Mouse (Mus musculus) MEL (cell line): ENCODE measurements around the gene Sp9. TPM values are rescaled to one million over a fixed set of nuclear protein-coding genes. Genes with fewer than 3 reads are reported as not detected.

Experiments used
- DNase-seq: peaks from one replicate; pipeline ENCODE4 v3.0.0; 2011; ENCODE audit warnings: low read depth, low spot score
- H3K27ac ChIP-seq: 2 replicates; pipeline ENCODE4 v1.5.1; 2012; ENCODE audit warnings: low read depth, mild to moderate bottlenecking, control low read depth, low read length, moderate library complexity; ENCODE audit not compliant: control insufficient read depth
- H3K27me3 ChIP-seq, 2 experiments: fragments of 150-350 bp in 1 of 2; sonication (generic) in 1 of 2; 2 replicates each; pipeline ENCODE4 v1.6.1; 2012; ENCODE audit warnings: low read length in 2 of 2, mild to moderate bottlenecking in 2 of 2, improper control_type of control experiment in 1 of 2, moderate library complexity in 1 of 2; ENCODE audit not compliant: insufficient read depth in 2 of 2, control insufficient read depth in 1 of 2
- H3K36me3 ChIP-seq, 2 experiments: 2 replicates each; pipeline ENCODE4 v1.6.1; 2012 to 2014; ENCODE audit warnings: low read length in 2 of 2, improper control_type of control experiment in 1 of 2, inconsistent platforms in 1 of 2, mild to moderate bottlenecking in 1 of 2; ENCODE audit not compliant: insufficient read depth in 2 of 2, control insufficient read depth in 1 of 2
- H3K4me1 ChIP-seq, 2 experiments: fragments of 150-350 bp in 1 of 2; sonication (generic) in 1 of 2; 2 replicates each; pipeline ENCODE4 v1.6.1; 2012; ENCODE audit warnings: low read length in 2 of 2, improper control_type of control experiment in 1 of 2, mild to moderate bottlenecking in 1 of 2; ENCODE audit not compliant: insufficient read depth in 2 of 2, control insufficient read depth in 1 of 2
- H3K4me3 ChIP-seq, 2 experiments: fragments of 150-350 bp in 1 of 2; sonication (generic) in 1 of 2; 2 replicates each; pipeline ENCODE4 v1.5.1; 2012; ENCODE audit warnings: low read depth in 2 of 2, low read length in 2 of 2, mild to moderate bottlenecking in 2 of 2, moderate library complexity in 2 of 2, control low read depth in 1 of 2, improper control_type of control experiment in 1 of 2; ENCODE audit not compliant: control insufficient read depth in 1 of 2, insufficient read depth in 1 of 2
- H3K79me2 ChIP-seq: 2 replicates; pipeline ENCODE4 v1.6.1; 2012; ENCODE audit warnings: mild to moderate bottlenecking, low read length, moderate library complexity; ENCODE audit not compliant: control insufficient read depth, poor library complexity, insufficient read depth
- H3K9ac ChIP-seq: 2 replicates; pipeline ENCODE4 v1.6.1; 2012; ENCODE audit warnings: low read depth, mild to moderate bottlenecking, control low read depth, low read length, moderate library complexity; ENCODE audit not compliant: control insufficient read depth, poor library complexity, severe bottlenecking
- H3K9me3 ChIP-seq: fragments of 150-350 bp; sonication (generic); replicated peaks from 2 replicates; pipeline ENCODE4 v1.6.1; 2012; ENCODE audit warnings: mild to moderate bottlenecking, low read length, improper control_type of control experiment, moderate library complexity; ENCODE audit not compliant: insufficient read depth
- CHD2 ChIP-seq: IDR thresholded peaks from 2 replicates; pipeline ENCODE4 v1.6.1; 2011; ENCODE audit warnings: low read length, improper control_type of control experiment
- CTCF ChIP-seq, 3 experiments: IDR thresholded peaks in 2 of 3; conservative IDR thresholded peaks in 1 of 3; 2 replicates each; pipeline ENCODE4 v1.5.1; 2011 to 2012; ENCODE audit warnings: low read length in 3 of 3, low read depth in 2 of 3, mild to moderate bottlenecking in 2 of 3, improper control_type of control experiment in 1 of 3, inconsistent platforms in 1 of 3, mixed read lengths in 1 of 3, moderate library complexity in 1 of 3; ENCODE audit not compliant: control insufficient read depth in 1 of 3, insufficient read depth in 1 of 3, poor library complexity in 1 of 3, severe bottlenecking in 1 of 3
- E2F4 ChIP-seq: IDR thresholded peaks from 2 replicates; pipeline ENCODE4 v1.6.1; 2011; ENCODE audit warnings: low read depth, low read length, improper control_type of control experiment, borderline replicate concordance
- ELF1 ChIP-seq: IDR thresholded peaks from 2 replicates; pipeline ENCODE4 v1.6.1; 2014; ENCODE audit warnings: low read depth, mild to moderate bottlenecking, inconsistent platforms, low read length, improper control_type of control experiment, moderate library complexity
- EP300 ChIP-seq, 2 experiments: IDR thresholded peaks; 2 replicates each; pipeline ENCODE4 v1.6.1; 2011; ENCODE audit warnings: improper control_type of control experiment in 2 of 2, low read length in 2 of 2, low read depth in 1 of 2, mild to moderate bottlenecking in 1 of 2
- JUND ChIP-seq: IDR thresholded peaks from 2 replicates; pipeline ENCODE4 v1.6.1; 2011; ENCODE audit warnings: low read depth, mild to moderate bottlenecking, improper control_type of control experiment, low read length
- MAFK ChIP-seq: IDR thresholded peaks from 2 replicates; pipeline ENCODE4 v1.6.1; 2011; ENCODE audit warnings: low read depth, mild to moderate bottlenecking, low read length, improper control_type of control experiment, borderline replicate concordance
- MXI1 ChIP-seq: IDR thresholded peaks from 2 replicates; pipeline ENCODE4 v1.6.1; 2011; ENCODE audit warnings: mild to moderate bottlenecking, low read depth, low read length, improper control_type of control experiment
- MYB ChIP-seq: IDR thresholded peaks from 2 replicates; pipeline ENCODE4 v1.6.1; 2011; ENCODE audit warnings: mild to moderate bottlenecking, low read depth, low read length, improper control_type of control experiment
- MYC ChIP-seq: IDR thresholded peaks from 2 replicates; pipeline ENCODE4 v1.6.1; 2011; ENCODE audit warnings: low read depth, mild to moderate bottlenecking, low read length, improper control_type of control experiment, moderate library complexity
- NELFE ChIP-seq: IDR thresholded peaks from 2 replicates; pipeline ENCODE4 v1.6.1; 2011; ENCODE audit warnings: low read depth, low read length, improper control_type of control experiment
- NRF1 ChIP-seq: IDR thresholded peaks from 2 replicates; pipeline ENCODE4 v1.6.1; 2014; ENCODE audit warnings: low read depth, mild to moderate bottlenecking, inconsistent platforms, low read length, improper control_type of control experiment, moderate library complexity; ENCODE audit not compliant: poor library complexity, insufficient read depth, severe bottlenecking
- POLR2A ChIP-seq, 2 experiments: IDR thresholded peaks; 2 replicates each; pipeline ENCODE4 v1.6.1; 2011 to 2012; ENCODE audit warnings: low read length in 2 of 2, mild to moderate bottlenecking in 2 of 2, control low read depth in 1 of 2, improper control_type of control experiment in 1 of 2, low read depth in 1 of 2, moderate library complexity in 1 of 2; ENCODE audit not compliant: control insufficient read depth in 1 of 2, insufficient read depth in 1 of 2, poor library complexity in 1 of 2
- POLR2AphosphoS2 ChIP-seq: IDR thresholded peaks from 2 replicates; pipeline ENCODE4 v1.6.1; 2011; ENCODE audit warnings: low read length, improper control_type of control experiment
- RCOR1 ChIP-seq: IDR thresholded peaks from 2 replicates; pipeline ENCODE4 v1.6.1; 2012; ENCODE audit warnings: low read depth, mild to moderate bottlenecking, inconsistent platforms, low read length, improper control_type of control experiment
- SIN3A ChIP-seq: IDR thresholded peaks from 2 replicates; pipeline ENCODE4 v1.6.1; 2012; ENCODE audit warnings: low read length, improper control_type of control experiment, inconsistent platforms
- TAL1 ChIP-seq: IDR thresholded peaks from 2 replicates; pipeline ENCODE4 v1.6.1; 2012; ENCODE audit warnings: mild to moderate bottlenecking, inconsistent platforms, low read length, moderate library complexity, mixed read lengths
- TCF12 ChIP-seq: IDR thresholded peaks from 2 replicates; pipeline ENCODE4 v1.6.1; 2014; ENCODE audit warnings: low read depth, mild to moderate bottlenecking, inconsistent platforms, low read length, improper control_type of control experiment, moderate library complexity
- UBTF ChIP-seq: IDR thresholded peaks from 2 replicates; pipeline ENCODE4 v1.6.1; 2012; ENCODE audit warnings: low read depth, mild to moderate bottlenecking, inconsistent platforms, low read length, improper control_type of control experiment, moderate library complexity, borderline replicate concordance; ENCODE audit not compliant: insufficient read depth
- ZKSCAN1 ChIP-seq: IDR thresholded peaks from 2 replicates; pipeline ENCODE4 v1.6.1; 2012; ENCODE audit warnings: low read depth, mild to moderate bottlenecking, inconsistent platforms, low read length, improper control_type of control experiment, moderate library complexity
- ZMIZ1 ChIP-seq: IDR thresholded peaks from 2 replicates; pipeline ENCODE4 v1.6.1; 2012; ENCODE audit warnings: low read depth, mild to moderate bottlenecking, inconsistent platforms, low read length, improper control_type of control experiment, moderate library complexity
- polyA plus RNA-seq, 2 experiments: library from polyadenylated mRNA; stranded (reverse) in 1 of 2; unstranded in 1 of 2; fragments of >175 nt in 1 of 2; fragments of >200 nt in 1 of 2; gene quantifications; 2 replicates each; pipeline versions ENCODE4 v1.2.1 to v1.2.4; 2012; ENCODE audit warnings: low replicate concordance in 2 of 2, low read depth in 1 of 2; ENCODE audit not compliant: insufficient read length in 2 of 2, insufficient read depth in 1 of 2, missing spikeins in 1 of 2
- total RNA-seq: library from RNA; depleted of rRNA; stranded (reverse); fragments of 300-350 nt; gene quantifications from 2 replicates; pipeline ENCODE4 v1.2.3, GENCODE M21; 2012

The Sp9 gene
- total and polyA plus RNA-seq, 3 experiments: 0.03 to 0.39 TPM; not detected in 1

DNA sequence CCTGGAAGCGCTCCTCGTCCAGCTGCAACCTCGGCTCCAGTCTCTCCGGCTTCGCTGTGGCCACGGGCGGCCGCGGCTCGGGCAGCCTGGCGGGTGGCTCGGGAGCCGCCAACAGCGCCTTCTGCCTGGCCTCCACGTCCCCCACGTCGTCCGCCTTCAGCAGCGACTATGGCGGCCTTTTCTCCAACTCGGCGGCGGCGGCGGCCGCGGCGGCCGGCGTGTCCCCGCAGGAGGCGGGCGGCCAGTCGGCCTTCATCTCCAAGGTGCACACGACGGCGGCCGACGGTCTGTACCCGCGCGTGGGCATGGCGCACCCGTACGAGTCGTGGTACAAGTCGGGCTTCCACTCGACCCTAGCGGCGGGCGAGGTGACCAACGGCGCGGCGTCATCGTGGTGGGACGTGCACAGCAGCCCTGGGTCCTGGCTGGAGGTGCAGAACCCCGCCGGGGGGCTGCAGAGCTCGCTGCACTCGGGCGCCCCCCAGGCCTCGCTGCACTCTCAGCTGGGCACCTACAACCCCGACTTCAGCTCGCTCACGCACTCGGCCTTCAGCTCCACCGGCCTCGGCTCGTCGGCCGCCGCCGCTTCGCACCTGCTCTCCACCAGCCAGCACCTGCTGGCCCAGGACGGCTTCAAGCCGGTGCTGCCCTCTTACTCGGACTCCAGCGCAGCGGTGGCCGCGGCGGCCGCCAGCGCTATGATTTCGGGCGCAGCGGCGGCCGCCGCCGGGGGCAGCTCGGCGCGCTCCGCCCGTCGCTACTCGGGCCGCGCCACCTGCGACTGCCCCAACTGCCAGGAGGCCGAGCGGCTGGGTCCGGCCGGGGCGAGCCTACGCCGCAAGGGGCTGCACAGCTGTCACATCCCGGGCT, 1.8 kb downstream of the Sp9 start:
- Histone ChIP-seq H3K4me3 (no peak overlapping the region), H3K9me3 (no peaks in the 10 kb centered on the region), H3K27ac (no peak overlapping the region), H3K79me2 (no peaks in the 10 kb centered on the region)
- no peak for TF ChIP-seq NRF1
- no peak for TF ChIP-seq ZKSCAN1
- TF ChIP-seq ELF1: no peak
- TF ChIP-seq MAFK: no peak
- no peak for TF ChIP-seq POLR2AphosphoS2
- TF ChIP-seq NELFE: no peak
- TF ChIP-seq MYC: no peak
- TF ChIP-seq TCF12: no peak
- TF ChIP-seq POLR2A (IDR thresholded peaks at IDR 0.05; ENCODE audit: control insufficient read depth in 1 of 2, insufficient read depth in 1 of 2, low read depth in 1 of 2, low read length in 2 of 2, poor library complexity in 1 of 2): no peak
- no peak for TF ChIP-seq UBTF
- no peak for TF ChIP-seq RCOR1
- no peak for TF ChIP-seq JUND
- no peak for TF ChIP-seq E2F4
- TF ChIP-seq, all 39 proteins: peak for 0
- Histone ChIP-seq H3K27me3 (no peaks in the 10 kb centered on the region), H3K9ac (no peak overlapping the region), H3K36me3 (no peaks in the 10 kb centered on the region), H3K4me1 (no peaks in the 10 kb centered on the region)
- no peak for DNase-seq

DNA sequence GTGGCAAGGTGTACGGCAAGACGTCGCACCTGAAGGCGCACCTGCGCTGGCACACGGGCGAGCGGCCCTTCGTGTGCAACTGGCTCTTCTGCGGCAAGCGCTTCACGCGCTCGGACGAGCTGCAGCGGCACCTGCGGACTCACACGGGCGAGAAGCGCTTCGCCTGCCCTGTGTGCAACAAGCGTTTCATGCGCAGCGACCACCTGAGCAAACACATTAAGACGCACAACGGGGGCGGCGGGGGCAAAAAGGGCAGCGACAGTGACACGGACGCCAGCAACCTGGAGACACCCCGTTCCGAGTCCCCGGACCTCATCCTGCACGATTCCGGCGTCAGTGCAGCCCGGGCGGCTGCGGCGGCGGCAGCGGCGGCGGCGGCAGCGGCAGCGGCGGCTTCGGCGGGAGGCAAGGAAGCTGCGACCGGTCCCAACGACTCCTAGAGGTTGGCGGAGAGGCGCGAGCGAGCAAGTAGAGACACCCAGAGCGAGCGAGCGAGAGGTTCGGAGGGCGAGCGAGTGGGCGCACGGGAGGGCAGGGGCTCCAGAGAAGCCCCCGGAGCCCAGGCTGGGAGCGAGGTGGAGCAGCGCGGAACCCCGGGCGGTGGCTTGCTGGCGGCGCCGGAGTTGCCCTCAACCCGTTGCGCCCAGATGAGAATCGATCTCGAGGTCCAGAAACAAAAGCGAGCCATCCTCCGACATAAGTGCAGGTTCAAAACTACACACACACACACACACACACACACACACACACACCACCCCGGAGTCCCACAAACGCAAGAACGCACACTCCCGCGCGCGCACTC, 2.6 kb downstream of the Sp9 start:
- H3K27me3 ChIP-seq: no peaks in the 10 kb centered on the region
- H3K9me3 ChIP-seq: no peaks in the 10 kb centered on the region
- no peak overlapping the region for H3K4me3 ChIP-seq
- H3K36me3 ChIP-seq: no peaks in the 10 kb centered on the region
- H3K27ac ChIP-seq: no peak overlapping the region
- no peaks in the 10 kb centered on the region for H3K79me2 ChIP-seq
- no peak for TF ChIP-seq JUND
- no peak for TF ChIP-seq ZMIZ1
- TF ChIP-seq CTCF (IDR thresholded peaks at IDR 0.05 in 2 of 3, conservative IDR thresholded peaks at IDR 0.05 in 1 of 3; ENCODE audit: control insufficient read depth in 1 of 3, insufficient read depth in 1 of 3, low read depth in 2 of 3, low read length in 3 of 3, poor library complexity in 1 of 3, severe bottlenecking in 1 of 3): no peak
- TF ChIP-seq NRF1: no peak
- TF ChIP-seq TAL1: no peak
- no peak for TF ChIP-seq CHD2
- TF ChIP-seq POLR2A (IDR thresholded peaks at IDR 0.05; ENCODE audit: control insufficient read depth in 1 of 2, insufficient read depth in 1 of 2, low read depth in 1 of 2, low read length in 2 of 2, poor library complexity in 1 of 2): no peak
- no peak for TF ChIP-seq ELF1
- no peak for TF ChIP-seq NELFE
- no peak for TF ChIP-seq TCF12
- TF ChIP-seq MXI1: no peak
- no peak for TF ChIP-seq EP300 (IDR thresholded peaks at IDR 0.05; ENCODE audit: low read depth in 1 of 2, low read length in 2 of 2)
- TF ChIP-seq UBTF: no peak
- TF ChIP-seq SIN3A: no peak
- TF ChIP-seq MYB: no peak
- H3K4me1 ChIP-seq: no peaks in the 10 kb centered on the region
- no peak overlapping the region for H3K9ac ChIP-seq
- DNase-seq: no peak
